Mouse (Mus musculus) midbrain, embryonic 15.5 days (tissue): ENCODE measurements around the gene Taf6. TPM values are rescaled to one million over a fixed set of nuclear protein-coding genes. Genes with fewer than 3 reads are reported as not detected.
"Not testable (repeated sequence)": the region's sequence is repeated elsewhere in the genome, so short reads cannot be mapped to it uniquely, and the experiment has no call there.

ENCODE experiments used
- ATAC-seq: fragments of 200-750 bp; cut with Nextera tagmentation; replicated peaks from 2 replicates; pipeline ENCODE4 v1.8.0; 2017; ENCODE audit warnings: moderate TSS enrichment
- H3K27ac ChIP-seq: fragments of 300-500 bp; sonication (generic); 2 replicates; pipeline ENCODE4 v1.5.1; 2015; ENCODE audit warnings: mild to moderate bottlenecking, inconsistent platforms
- H3K27me3 ChIP-seq: fragments of 300-500 bp; sonication (generic); replicated peaks from 2 replicates; pipeline ENCODE4 v1.6.1; 2015; ENCODE audit warnings: inconsistent platforms
- H3K36me3 ChIP-seq: fragments of 300-500 bp; sonication (generic); replicated peaks from 2 replicates; pipeline ENCODE4 v1.6.1; 2015; ENCODE audit warnings: inconsistent platforms
- H3K4me1 ChIP-seq: fragments of 300-500 bp; sonication (generic); 2 replicates; pipeline ENCODE4 v1.6.1; 2015; ENCODE audit warnings: inconsistent platforms
- H3K4me2 ChIP-seq: fragments of 300-500 bp; sonication (generic); 2 replicates; pipeline ENCODE4 v1.6.1; 2015; ENCODE audit warnings: inconsistent platforms, mild to moderate bottlenecking, moderate library complexity
- H3K4me3 ChIP-seq: fragments of 300-500 bp; sonication (generic); 2 replicates; pipeline ENCODE4 v1.5.1; 2015; ENCODE audit warnings: mild to moderate bottlenecking, inconsistent platforms
- H3K9ac ChIP-seq: fragments of 300-500 bp; sonication (generic); 2 replicates; pipeline ENCODE4 v1.6.1; 2015; ENCODE audit warnings: mild to moderate bottlenecking, inconsistent platforms
- H3K9me3 ChIP-seq: fragments of 300-500 bp; sonication (generic); 2 replicates; pipeline ENCODE4 v1.6.1; 2016; ENCODE audit warnings: inconsistent platforms
- whole genome bisulfite sequencing: fragments of 180-500 bp; shearing (Covaris S2); methylation state at CpG from one replicate; pipeline ENCODE4 v1.1.7; 2015; ENCODE audit warnings: mixed read lengths; 5-methylcytosine and 5-hydroxymethylcytosine counted together
- polyA plus RNA-seq: library from polyadenylated mRNA; unstranded; fragments of >200 nt; fragmentation: Nextera tagmentation; extraction: Ambion mirVana; gene quantifications from 2 replicates; pipeline ENCODE4 v1.2.1, GENCODE M21; 2015

Taf6 gene
- polyA plus RNA-seq: 83.6 and 86.5 TPM in 2 replicates

- H3K4me3 ChIP-seq: peak within 1 kb of the TSS; percentile 71
- H3K9ac ChIP-seq: peak within 1 kb of the TSS; percentile 71
- H3K9me3 ChIP-seq: no peaks in the 10 kb centered on the region
- H3K4me2 ChIP-seq: peak within 1 kb of the TSS; percentile 71
- peaks cover 22% of the 10 kb centered on the region for H3K4me1 ChIP-seq
- H3K27me3 ChIP-seq: no peaks in the 10 kb centered on the region
- peak; percentile 87 for ATAC-seq
- H3K27ac ChIP-seq: peak within 1 kb of the TSS; percentile 84
- 0% methylated on average over 31 of the region's 31 CpGs for WGBS
- H3K36me3 ChIP-seq: peaks cover 12% of the 10 kb centered on the region
These were observed at the start of gene Taf6, which contains the start of gene Cnpy4 for GRCm38 (mm10) chr5:138186950-138187638. Taf6 (minus strand) TSS chr5:138187451. Cnpy4 (plus strand) TSS chr5:138187485.

DNA sequence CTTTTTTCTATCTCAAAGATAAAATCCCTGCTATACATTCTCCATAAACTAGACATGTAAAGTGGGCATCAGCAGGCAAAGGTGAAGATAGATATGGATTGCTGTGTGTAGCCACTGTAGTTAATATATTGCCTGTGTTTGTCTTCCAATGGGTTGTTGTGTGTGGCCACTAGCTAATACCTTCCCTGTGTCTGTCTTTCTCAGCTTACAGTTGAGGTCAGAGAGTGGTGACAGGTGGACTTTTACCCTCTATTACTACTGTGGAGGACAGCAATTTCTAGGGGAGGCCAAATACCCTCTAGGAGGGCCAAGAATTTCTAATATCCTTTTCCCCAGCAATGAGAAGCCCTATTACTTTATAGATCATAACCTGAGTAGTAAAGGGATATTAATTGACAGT lies 47.0 kb upstream of the Taf6 start:
- no peaks in the 10 kb centered on the region for H3K36me3 ChIP-seq
- no peak for ATAC-seq
- no peak overlapping the region for H3K9ac ChIP-seq
- no peaks in the 10 kb centered on the region for H3K4me1 ChIP-seq
- H3K27ac ChIP-seq: no peak overlapping the region
- no peak overlapping the region for H3K4me3 ChIP-seq
- H3K9me3 ChIP-seq: no peaks in the 10 kb centered on the region
- H3K4me2 ChIP-seq: no peak overlapping the region
- H3K27me3 ChIP-seq: no peaks in the 10 kb centered on the region

GRCm38 (mm10) chr5:138233778-138234177 lies 46.5 kb upstream of the Taf6 start:
- no peaks in the 10 kb centered on the region for H3K4me1 ChIP-seq
- ATAC-seq: no peak
- no peak overlapping the region for H3K9ac ChIP-seq
- no peak overlapping the region for H3K27ac ChIP-seq
- 87% methylated on average over 2 of the region's 2 CpGs for WGBS
- no peaks in the 10 kb centered on the region for H3K27me3 ChIP-seq
- no peaks in the 10 kb centered on the region for H3K9me3 ChIP-seq
- H3K4me3 ChIP-seq: no peak overlapping the region
- no peaks in the 10 kb centered on the region for H3K36me3 ChIP-seq
- no peak overlapping the region for H3K4me2 ChIP-seq

DNA sequence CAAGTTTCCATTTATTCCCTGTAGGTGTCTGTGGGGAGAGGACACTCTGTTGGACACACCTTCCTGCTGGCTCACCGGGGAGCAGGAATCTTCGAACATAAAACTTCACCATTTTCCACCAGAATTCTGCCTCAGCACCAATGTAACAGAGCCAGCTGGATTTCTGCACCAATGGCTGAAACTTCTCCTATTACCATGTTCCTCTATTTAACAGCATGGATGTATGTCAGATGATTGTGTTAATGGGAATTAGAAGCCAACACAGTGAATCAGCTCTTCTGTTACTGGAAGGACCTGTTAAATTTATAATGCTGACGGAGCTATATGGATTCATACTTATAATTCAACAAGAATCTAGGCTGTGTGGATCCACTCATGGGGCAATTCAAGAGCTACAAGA lies 42.3 kb upstream of the Taf6 start:
- no peak for ATAC-seq
- H3K4me1 ChIP-seq: no peaks in the 10 kb centered on the region
- H3K9me3 ChIP-seq: no peaks in the 10 kb centered on the region
- no peaks in the 10 kb centered on the region for H3K27me3 ChIP-seq
- no peak overlapping the region for H3K4me3 ChIP-seq
- no peak overlapping the region for H3K27ac ChIP-seq
- no peak overlapping the region for H3K4me2 ChIP-seq
- no peak overlapping the region for H3K9ac ChIP-seq
- no peaks in the 10 kb centered on the region for H3K36me3 ChIP-seq
- WGBS: 95% methylated on average over 3 of the region's 3 CpGs

- 65% methylated on average over 3 of the region's 3 CpGs for WGBS
- ATAC-seq: no peak
These were observed 40.8 kb upstream of the Taf6 start for GRCm38 (mm10) chr5:138228026-138228425.

GRCm38 (mm10) chr5:138227367-138227766 lies 40.1 kb upstream of the Taf6 start:
- WGBS: 70% methylated on average over 2 of the region's 2 CpGs
- no peak overlapping the region for H3K4me3 ChIP-seq
- no peaks in the 10 kb centered on the region for H3K9me3 ChIP-seq
- no peak for ATAC-seq
- H3K27me3 ChIP-seq: no peaks in the 10 kb centered on the region
- no peaks in the 10 kb centered on the region for H3K36me3 ChIP-seq
- H3K4me1 ChIP-seq: no peaks in the 10 kb centered on the region
- no peak overlapping the region for H3K4me2 ChIP-seq
- H3K27ac ChIP-seq: no peak overlapping the region
- H3K9ac ChIP-seq: no peak overlapping the region

More at GRCm38 (mm10) chr5:138228026-138228425, 40.8 kb upstream of the Taf6 start:
- H3K27me3 ChIP-seq: no peaks in the 10 kb centered on the region
- H3K4me3 ChIP-seq: no peak overlapping the region
- no peak overlapping the region for H3K9ac ChIP-seq
- no peak overlapping the region for H3K4me2 ChIP-seq
- no peaks in the 10 kb centered on the region for H3K4me1 ChIP-seq
- H3K27ac ChIP-seq: no peak overlapping the region
- H3K36me3 ChIP-seq: no peaks in the 10 kb centered on the region
- H3K9me3 ChIP-seq: no peaks in the 10 kb centered on the region

GRCm38 (mm10) chr5:138226491-138226890 lies 39.2 kb upstream of the Taf6 start:
- Histone ChIP-seq H3K9me3 (no peaks in the 10 kb centered on the region), H3K36me3 (no peaks in the 10 kb centered on the region), H3K4me3 (no peak overlapping the region), H3K27me3 (no peaks in the 10 kb centered on the region), H3K9ac (no peak overlapping the region), H3K27ac (no peak overlapping the region), H3K4me2 (no peak overlapping the region), H3K4me1 (no peaks in the 10 kb centered on the region)
- no peak for ATAC-seq
- 80% methylated on average over 4 of the region's 4 CpGs for WGBS

DNA sequence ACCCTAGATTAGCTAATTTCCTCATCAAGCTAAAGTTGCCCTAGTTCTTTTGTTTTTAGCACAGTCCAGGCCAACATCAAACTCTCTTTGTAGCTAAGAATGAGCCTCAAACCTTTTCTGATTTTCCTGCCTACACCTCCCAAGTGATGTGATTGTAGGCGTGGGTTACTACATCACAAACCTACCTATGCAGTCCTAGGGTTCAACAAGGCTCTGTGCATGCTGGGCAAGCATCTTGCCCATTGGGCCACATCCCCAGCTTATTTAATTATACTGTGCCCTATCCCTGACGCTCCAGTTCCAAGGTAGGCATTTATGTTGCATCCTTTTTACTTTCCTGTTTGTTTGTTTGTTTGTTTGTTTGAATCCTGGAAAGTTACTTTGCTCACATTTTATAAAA lies 38.4 kb upstream of the Taf6 start, which contains the start of gene Nxpe5:
Nxpe5 (plus strand) TSS at position 199 of the 400 bp plus-strand sequence.
- H3K4me2 ChIP-seq: no peak within 1 kb of the TSS

GRCm38 (mm10) chr5:138223287-138223686 lies 36.0 kb upstream of the Taf6 start:
- H3K27ac ChIP-seq: no peak overlapping the region
- no peak for ATAC-seq
- WGBS: 61% methylated on average over 3 of the region's 3 CpGs
- no peaks in the 10 kb centered on the region for H3K9me3 ChIP-seq
- H3K9ac ChIP-seq: no peak overlapping the region
- no peaks in the 10 kb centered on the region for H3K4me1 ChIP-seq
- no peaks in the 10 kb centered on the region for H3K36me3 ChIP-seq
- no peak overlapping the region for H3K4me2 ChIP-seq
- no peak overlapping the region for H3K4me3 ChIP-seq
- H3K27me3 ChIP-seq: no peaks in the 10 kb centered on the region

More for the DNA sequence above, 38.4 kb upstream of the Taf6 start, which contains the start of gene Nxpe5:
- WGBS: 46% methylated on average over 2 of the region's 2 CpGs
- Histone ChIP-seq H3K36me3 (no peaks in the 10 kb centered on the region), H3K27ac (no peak within 1 kb of the TSS), H3K4me3 (no peak within 1 kb of the TSS), H3K4me1 (no peaks in the 10 kb centered on the region), H3K27me3 (no peaks in the 10 kb centered on the region), H3K9ac (no peak within 1 kb of the TSS), H3K9me3 (no peaks in the 10 kb centered on the region)
- ATAC-seq: no peak

DNA sequence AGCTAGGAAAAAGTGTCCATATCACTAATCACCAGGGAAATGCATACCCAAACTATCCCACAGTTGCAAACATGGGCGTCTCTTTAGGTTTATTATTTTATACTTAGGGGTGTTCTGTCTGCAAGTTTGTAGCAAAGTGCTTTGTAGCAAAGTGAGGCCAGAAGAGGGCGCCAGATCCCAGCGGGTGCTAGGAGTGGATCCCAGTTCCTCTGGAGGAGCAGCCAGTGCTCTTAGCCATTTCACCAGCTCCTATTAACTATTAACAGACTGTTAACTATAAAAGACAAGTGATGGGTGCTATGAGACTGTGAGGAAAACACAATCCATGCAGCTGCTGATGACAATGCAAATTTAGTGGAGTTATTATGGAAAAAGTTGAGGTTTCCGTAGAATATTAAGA lies 34.9 kb upstream of the Taf6 start:
- Histone ChIP-seq H3K4me2 (no peak overlapping the region), H3K9me3 (no peaks in the 10 kb centered on the region), H3K27ac (no peak overlapping the region), H3K4me3 (no peak overlapping the region), H3K4me1 (no peaks in the 10 kb centered on the region), H3K36me3 (no peaks in the 10 kb centered on the region), H3K9ac (no peak overlapping the region), H3K27me3 (no peaks in the 10 kb centered on the region)
- no peak for ATAC-seq
- WGBS: 26% methylated on average over 4 of the region's 4 CpGs

DNA sequence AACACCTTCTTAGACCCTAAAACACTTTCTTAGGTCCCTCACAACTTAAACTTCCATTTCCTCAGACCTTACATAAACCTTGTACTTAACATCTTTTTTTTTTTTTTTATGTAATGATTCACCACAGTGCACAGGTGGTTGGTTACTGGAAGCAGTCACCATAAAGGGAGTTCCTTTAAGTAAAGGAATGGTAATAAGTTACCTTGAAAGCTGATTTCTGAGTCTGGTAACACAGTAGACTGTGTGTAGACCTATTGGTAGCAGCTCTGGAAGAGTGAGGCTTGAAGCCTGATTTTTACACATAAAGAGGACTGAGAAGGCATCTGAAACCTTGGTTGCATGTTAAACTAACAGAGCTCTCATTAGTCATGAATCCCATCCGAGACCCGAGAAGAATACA lies 32.6 kb upstream of the Taf6 start:
- no peaks in the 10 kb centered on the region for H3K27me3 ChIP-seq
- H3K4me1 ChIP-seq: no peaks in the 10 kb centered on the region
- H3K4me3 ChIP-seq: no peak overlapping the region
- no peaks in the 10 kb centered on the region for H3K9me3 ChIP-seq
- no peak overlapping the region for H3K9ac ChIP-seq
- no peak overlapping the region for H3K27ac ChIP-seq
- H3K36me3 ChIP-seq: no peaks in the 10 kb centered on the region
- H3K4me2 ChIP-seq: no peak overlapping the region
- ATAC-seq: no peak
- WGBS: 74% methylated on average over 2 of the region's 2 CpGs

DNA sequence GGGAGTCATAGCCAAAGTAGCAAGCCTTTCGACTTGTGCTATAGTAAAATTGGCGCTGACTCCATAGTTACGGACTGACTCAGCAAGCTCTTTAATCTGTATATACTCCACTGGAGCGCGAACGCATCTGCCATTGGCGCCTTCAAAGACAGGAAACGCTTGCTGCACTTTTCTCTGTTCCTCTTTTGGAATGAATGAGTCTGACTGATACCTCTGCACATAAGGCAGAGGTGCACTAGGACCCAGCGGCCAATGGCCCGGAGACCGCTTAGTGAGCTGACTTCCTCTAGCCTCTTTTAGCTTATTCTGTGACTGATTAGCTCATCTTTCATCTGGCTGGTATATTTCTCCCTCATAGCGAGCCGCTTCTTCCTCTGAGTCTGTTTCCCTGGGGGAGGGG lies 29.4 kb upstream of the Taf6 start:
- not testable (repeated sequence) for H3K27me3 ChIP-seq, H3K4me1 ChIP-seq, H3K9me3 ChIP-seq, H3K27ac ChIP-seq, H3K4me2 ChIP-seq, H3K36me3 ChIP-seq, H3K9ac ChIP-seq, ATAC-seq, H3K4me3 ChIP-seq
- WGBS: 94% methylated on average over 13 of the region's 13 CpGs

- no peaks in the 10 kb centered on the region for H3K4me1 ChIP-seq
- H3K4me3 ChIP-seq: no peak overlapping the region
- no peak overlapping the region for H3K4me2 ChIP-seq
- H3K27ac ChIP-seq: no peak overlapping the region
- no peak overlapping the region for H3K9ac ChIP-seq
- H3K36me3 ChIP-seq: no peaks in the 10 kb centered on the region
- no peaks in the 10 kb centered on the region; the same call in 1 of the 2 replicates for H3K9me3 ChIP-seq
- H3K27me3 ChIP-seq: no peaks in the 10 kb centered on the region
- WGBS: 87% methylated on average over 4 of the region's 4 CpGs
- ATAC-seq: no peak
These were observed 20.6 kb upstream of the Taf6 start for GRCm38 (mm10) chr5:138207873-138208272.
